Mouse (Mus musculus) intestine, embryonic 14.5 days (tissue): ENCODE data around the gene Sdf4. TPM values are rescaled to one million over a fixed set of nuclear protein-coding genes. Genes with fewer than 3 reads are reported as not detected.
A peak's percentile ranks its signal among the peaks of the same experiment; 100 is the strongest.

Experiments
- ATAC-seq: fragments of 200-750 bp; cut with Nextera tagmentation; replicated peaks from 2 replicates; pipeline ENCODE4 v1.8.0; 2017; ENCODE audit warnings: low read depth, moderate number of reproducible peaks, moderate TSS enrichment, moderate library complexity; ENCODE audit not compliant: low FRiP score, low TSS enrichment
- DNase-seq: peaks from one replicate; pipeline ENCODE4 v3.0.0-alpha.2; 2018; ENCODE audit warnings: low spot score
- H3K27ac ChIP-seq: fragments of 300-500 bp; sonication (generic); 2 replicates; pipeline ENCODE4 v1.5.1; 2014; ENCODE audit warnings: low read depth, mild to moderate bottlenecking, control low read depth
- H3K27me3 ChIP-seq: fragments of 300-500 bp; sonication (generic); replicated peaks from 2 replicates; pipeline ENCODE4 v1.6.1; 2014; ENCODE audit warnings: low read length, control low read depth; ENCODE audit not compliant: control insufficient read depth, insufficient read depth
- H3K36me3 ChIP-seq: fragments of 300-500 bp; sonication (generic); 2 replicates; pipeline ENCODE4 v1.6.1; 2014; ENCODE audit warnings: low read length, control low read depth; ENCODE audit not compliant: control insufficient read depth, insufficient read depth
- H3K4me1 ChIP-seq: fragments of 300-500 bp; sonication (generic); replicated peaks from 2 replicates; pipeline ENCODE4 v1.6.1; 2014; ENCODE audit warnings: low read length, control low read depth, mixed read lengths; ENCODE audit not compliant: control insufficient read depth, insufficient read depth
- H3K4me2 ChIP-seq: fragments of 300-500 bp; sonication (generic); 2 replicates; pipeline ENCODE4 v1.6.1; 2014; ENCODE audit warnings: low read length
- H3K4me3 ChIP-seq: fragments of 300-500 bp; sonication (generic); 2 replicates; pipeline ENCODE4 v1.5.1; 2014; ENCODE audit warnings: low read depth, low read length, control low read depth, mixed read lengths
- H3K9ac ChIP-seq: fragments of 300-500 bp; sonication (generic); 2 replicates; pipeline ENCODE4 v1.6.1; 2014; ENCODE audit warnings: mild to moderate bottlenecking, low read length
- H3K9me3 ChIP-seq: fragments of 300-500 bp; sonication (generic); 2 replicates; pipeline ENCODE4 v1.6.1; 2016; ENCODE audit warnings: low read length, control low read depth; ENCODE audit not compliant: control insufficient read depth
- WGBS: fragments of 180-500 bp; shearing (Covaris S2); extraction: QIAGEN DNeasy Blood & Tissue Kit; methylation state at CpG from one replicate; pipeline ENCODE4 v1.1.7; 2014; 5-methylcytosine and 5-hydroxymethylcytosine counted together
- polyA plus RNA-seq: library from polyadenylated mRNA; unstranded; fragments of >200 nt; fragmentation: Nextera tagmentation; extraction: Ambion mirVana; gene quantifications from 2 replicates; pipeline ENCODE4 v1.2.1, GENCODE M21; 2014

The Sdf4 gene
- polyA plus RNA-seq, 1 experiment from 2014 or later: 157 TPM

- 0 out of 2 replicates have a peak, but pooled peaks cover 6% of the 10 kb centered on the region for H3K36me3 ChIP-seq
- DNase-seq (no peak), ATAC-seq (no peak)
- H3K9ac ChIP-seq: no peak overlapping the region
- no peak overlapping the region for H3K27ac ChIP-seq
- H3K4me2 ChIP-seq: no peak overlapping the region
- H3K9me3 ChIP-seq: no peaks in the 10 kb centered on the region
- 89% methylated on average over 12 of the region's 12 CpGs for WGBS
- H3K4me1 ChIP-seq: no peaks in the 10 kb centered on the region
- no peak overlapping the region for H3K4me3 ChIP-seq
- no peaks in the 10 kb centered on the region for H3K27me3 ChIP-seq
These were observed 27.1 kb downstream of the Sdf4 start for GRCm38 (mm10) chr4:156019771-156020170.

GRCm38 (mm10) chr4:156021381-156021780, 28.7 kb downstream of the Sdf4 start:
- ATAC-seq (no peak), DNase-seq (no peak)
- H3K27me3 ChIP-seq: no peaks in the 10 kb centered on the region
- H3K4me2 ChIP-seq: no peak overlapping the region
- H3K9ac ChIP-seq: no peak overlapping the region
- H3K9me3 ChIP-seq: no peaks in the 10 kb centered on the region
- H3K27ac ChIP-seq: no peak overlapping the region
- no peaks in the 10 kb centered on the region for H3K4me1 ChIP-seq
- H3K36me3 ChIP-seq: no peaks in the 10 kb centered on the region
- 58% methylated on average over 3 of the region's 3 CpGs for whole genome bisulfite sequencing
- H3K4me3 ChIP-seq: no peak overlapping the region

GRCm38 (mm10) chr4:156021942-156022419, 29.3 kb downstream of the Sdf4 start:
- DNase-seq: no peak
- Histone ChIP-seq H3K9ac (no peak overlapping the region), H3K36me3 (no peaks in the 10 kb centered on the region), H3K4me3 (no peak overlapping the region), H3K27ac (no peak overlapping the region), H3K4me1 (no peaks in the 10 kb centered on the region), H3K9me3 (no peaks in the 10 kb centered on the region), H3K27me3 (no peaks in the 10 kb centered on the region), H3K4me2 (no peak overlapping the region)
- ATAC-seq: no peak
- 62% methylated on average over 9 of the region's 9 CpGs for WGBS

GRCm38 (mm10) chr4:156023520-156023919, 30.8 kb downstream of the Sdf4 start:
- no peak overlapping the region for H3K9ac ChIP-seq
- H3K9me3 ChIP-seq: no peaks in the 10 kb centered on the region
- 79% methylated on average over 9 of the region's 9 CpGs for WGBS
- 0 out of 2 replicates have a peak, but pooled peaks cover 11% of the 10 kb centered on the region for H3K36me3 ChIP-seq
- no peaks in the 10 kb centered on the region for H3K4me1 ChIP-seq
- H3K4me3 ChIP-seq: no peak overlapping the region
- no peak overlapping the region for H3K4me2 ChIP-seq
- ATAC-seq: no peak
- no peak overlapping the region for H3K27ac ChIP-seq
- DNase-seq: no peak
- no peaks in the 10 kb centered on the region for H3K27me3 ChIP-seq

- no peak overlapping the region for H3K27ac ChIP-seq
- 92% methylated on average over 7 of the region's 7 CpGs for WGBS
- ATAC-seq: no peak
- no peak overlapping the region for H3K9ac ChIP-seq
- H3K36me3 ChIP-seq: 0 out of 2 replicates have a peak, but pooled peaks cover 12% of the 10 kb centered on the region
- DNase-seq: no peak
- H3K27me3 ChIP-seq: no peaks in the 10 kb centered on the region
- H3K4me3 ChIP-seq: no peak overlapping the region
- H3K9me3 ChIP-seq: no peaks in the 10 kb centered on the region
- H3K4me1 ChIP-seq: no peaks in the 10 kb centered on the region
- no peak overlapping the region for H3K4me2 ChIP-seq
These were observed 31.5 kb downstream of the Sdf4 start for GRCm38 (mm10) chr4:156024184-156024583.

- H3K9me3 ChIP-seq: no peaks in the 10 kb centered on the region
- peaks cover 10% of the 10 kb centered on the region for H3K4me1 ChIP-seq
- 48% methylated on average over 4 of the region's 4 CpGs for WGBS
- no peak within 1 kb of the TSS for H3K4me2 ChIP-seq
- ATAC-seq: no peak
- no peaks in the 10 kb centered on the region for H3K27me3 ChIP-seq
- peaks cover 16% of the 10 kb centered on the region; the same call in 1 of the 2 replicates for H3K36me3 ChIP-seq
- no peak within 1 kb of the TSS for H3K9ac ChIP-seq
- no peak within 1 kb of the TSS for H3K27ac ChIP-seq
- no peak within 1 kb of the TSS for H3K4me3 ChIP-seq
- DNase-seq: no peak
These were observed 33.3 kb downstream of the Sdf4 start, which contains the start of gene Tnfrsf18 for GRCm38 (mm10) chr4:156026013-156026412. TSS of gene Tnfrsf18 (plus strand) at chr4:156026164.

- no peaks in the 10 kb centered on the region for H3K9me3 ChIP-seq
- DNase-seq: no peak
- 90% methylated on average over 7 of the region's 7 CpGs for WGBS
- no peak overlapping the region for H3K9ac ChIP-seq
- no peaks in the 10 kb centered on the region for H3K27me3 ChIP-seq
- no peak overlapping the region for H3K4me2 ChIP-seq
- H3K4me3 ChIP-seq: no peak overlapping the region
- no peak overlapping the region for H3K27ac ChIP-seq
- ATAC-seq: no peak
- H3K36me3 ChIP-seq: peaks cover 16% of the 10 kb centered on the region; the same call in 1 of the 2 replicates
- peaks cover 22% of the 10 kb centered on the region for H3K4me1 ChIP-seq
These were observed 35.9 kb downstream of the Sdf4 start for GRCm38 (mm10) chr4:156028580-156028979.

GRCm38 (mm10) chr4:156030651-156031118, 38.0 kb downstream of the Sdf4 start:
- ATAC-seq: no peak
- Histone ChIP-seq H3K36me3 (peaks cover 16% of the 10 kb centered on the region; the same call in 1 of the 2 replicates), H3K4me3 (peak overlapping the region; percentile 50), H3K4me1 (peaks cover 22% of the 10 kb centered on the region), H3K27ac (no peak overlapping the region), H3K9me3 (no peaks in the 10 kb centered on the region), H3K27me3 (peaks cover 15% of the 10 kb centered on the region; the same call in 1 of the 2 replicates), H3K4me2 (peak overlapping the region; percentile 57), H3K9ac (peak overlapping the region; percentile 50)
- 57% methylated on average over 9 of the region's 9 CpGs for WGBS
- DNase-seq: no peak

- H3K36me3 ChIP-seq: peaks cover 16% of the 10 kb centered on the region; the same call in 1 of the 2 replicates
- WGBS: 5% methylated on average over 7 of the region's 7 CpGs
- peak overlapping the region; percentile 57 for H3K4me2 ChIP-seq
- ATAC-seq (peak; percentile 5; the same call in 1 of the 2 replicates), DNase-seq (no peak)
- H3K4me1 ChIP-seq: peaks cover 22% of the 10 kb centered on the region
- H3K9ac ChIP-seq: peak overlapping the region; percentile 50
- H3K27ac ChIP-seq: peak overlapping the region; percentile 90
- H3K9me3 ChIP-seq: no peaks in the 10 kb centered on the region
- peak overlapping the region; percentile 50 for H3K4me3 ChIP-seq
- H3K27me3 ChIP-seq: peaks cover 20% of the 10 kb centered on the region
These were observed 38.6 kb downstream of the Sdf4 start for GRCm38 (mm10) chr4:156031255-156031592.
